Mouse (Mus musculus) adrenal gland, adult 18-20 months (tissue): ENCODE measurements at regions not wholly inside any gene's neighbourhood (a gene's known extent, or its start where the extent isn't known, plus 50 kb on each side); places are given as distances from the start of the nearest gene placed in this dataset.

Experiments used
- DNase-seq, 2 experiments: peaks; one replicate each; pipeline ENCODE4 v3.0.0; 2021 to 2022; ENCODE audit warnings: low spot score in 2 of 2

- no peak for DNase-seq
Measured at GRCm38 (mm10) chr11:48176451-48176850, 187.7 kb upstream of the Sgcd start.

GRCm38 (mm10) chr11:48152219-48152618 is 163.4 kb upstream of the Sgcd start:
- no peak for DNase-seq

- no peak for DNase-seq
Measured at GRCm38 (mm10) chr11:48133335-48133734, 144.6 kb upstream of the Sgcd start.

GRCm38 (mm10) chr11:48098063-48098462 is 109.3 kb upstream of the Sgcd start:
- DNase-seq: no peak

- DNase-seq: no peak
Measured at GRCm38 (mm10) chr11:48097455-48097854, 108.7 kb upstream of the Sgcd start.

GRCm38 (mm10) chr11:48067072-48067471 is 78.3 kb upstream of the Sgcd start:
- DNase-seq: peak in 1 of 2 experiments; percentile 20

- DNase-seq: no peak
Measured at GRCm38 (mm10) chr11:48063719-48064118, 75.0 kb upstream of the Sgcd start.

GRCm38 (mm10) chr11:48061501-48061900 is 72.7 kb upstream of the Sgcd start:
- DNase-seq: no peak

GRCm38 (mm10) chr11:48051156-48051866 is 62.5 kb upstream of the Sgcd start:
- DNase-seq: no peak

GRCm38 (mm10) chr11:48048311-48048710 is 59.5 kb upstream of the Sgcd start:
- DNase-seq: no peak
